Mouse (Mus musculus) left cerebral cortex, postnatal 25 days (tissue): ENCODE results near the gene Dppa5a. TPM values are rescaled to one million over a fixed set of nuclear protein-coding genes. Genes with fewer than 3 reads are reported as not detected.
"Not testable (repeated sequence)": the region's sequence is repeated elsewhere in the genome, so short reads cannot be mapped to it uniquely, and the experiment has no call there.

Experiments used
- DNase-seq, 2 experiments: peaks; one replicate each; pipeline ENCODE4 v3.0.0; 2022; ENCODE audit warnings: low spot score in 2 of 2, mixed read lengths in 1 of 2
- intact Hi-C: fragments of 180-260 bp; cut with DNase I; formaldehyde crosslinking; loops from one replicate; pipeline ENCODE4 v1.15.1; 2025
- total RNA-seq, 2 experiments: library from RNA; stranded (reverse); gene quantifications; 2 replicates each; pipeline ENCODE4 v1.2.3; 2021

Gene Dppa5a
- total RNA-seq, 2 experiments from 2014 or later: not detected

GRCm38 (mm10) chr9:78340324-78340723 lies 27.7 kb downstream of the Dppa5a start:
- intact Hi-C loops: loop anchor here (10.0 kb wide), 1 partner anchor 46 kb away; no protein-coding TSS in a partner anchor
- peak in 1 of 2 experiments; percentile 4 for DNase-seq

- DNase-seq, intact Hi-C loops: not testable (repeated sequence)
Measured at GRCm38 (mm10) chr9:78337050-78337449, 30.9 kb downstream of the Dppa5a start.

GRCm38 (mm10) chr9:78327289-78327688 lies 40.7 kb downstream of the Dppa5a start, which contains the start of gene Omt2b:
Gene Omt2b, plus strand, starts transcription at chr9:78327589.
- intact Hi-C loops, DNase-seq: not testable (repeated sequence)

- no peak for DNase-seq
- intact Hi-C loops: no loop called here
Measured at GRCm38 (mm10) chr9:78319499-78319898, 48.5 kb downstream of the Dppa5a start.

Other genes with a start within 250 kb of the Dppa5a start
- 10 to 100 TPM; 34.1 to 36.3 TPM for gene Gsta4, start 185.4 kb downstream of the Dppa5a start, total RNA-seq
- gene Gsta1, start 137.5 kb downstream of the Dppa5a start, total RNA-seq: not detected
- not detected for gene Gm3776, start 111.0 kb downstream of the Dppa5a start, total RNA-seq
- not detected for gene Gm10639, start 78.3 kb downstream of the Dppa5a start, total RNA-seq
- not detected for gene Omt2a, start 53.4 kb downstream of the Dppa5a start, total RNA-seq
- gene Omt2b, start 40.6 kb downstream of the Dppa5a start, total RNA-seq: not detected
- gene Gsta2, start 12.4 kb downstream of the Dppa5a start, total RNA-seq: under 1 TPM in 1 of 2 experiments, not detected in 1; 0.43 TPM
- under 1 TPM in 1 of 2 experiments, not detected in 1; 0.16 TPM for gene Ooep, start 10.5 kb upstream of the Dppa5a start, total RNA-seq
- under 1 TPM in 1 of 2 experiments, not detected in 1; 0.14 TPM for gene Ddx43, start 27.6 kb upstream of the Dppa5a start, total RNA-seq
- under 1 TPM; 0.48 to 0.53 TPM for gene Cgas, start 75.1 kb upstream of the Dppa5a start, total RNA-seq
- 10 to 100 TPM; 26.0 to 29.5 TPM for gene Mto1, start 80.0 kb upstream of the Dppa5a start, total RNA-seq
- under 1 TPM; 0.66 to 0.73 TPM for gene Gm17324, start 80.6 kb upstream of the Dppa5a start, total RNA-seq
- gene Eef1a1, start 121.0 kb upstream of the Dppa5a start, total RNA-seq: 1,000 to 10,000 TPM; 2,219 to 2,332 TPM
- 10 to 100 TPM; 18.2 to 18.5 TPM for gene Slc17a5, start 219.9 kb upstream of the Dppa5a start, total RNA-seq
- under 1 TPM; 0.57 to 0.76 TPM for gene Cd109, start 247.4 kb upstream of the Dppa5a start, total RNA-seq